Mouse (Mus musculus) CH12.LX (cell line): ENCODE results near the gene Fxyd3. TPM values are rescaled to one million over a fixed set of nuclear protein-coding genes. Genes with fewer than 3 reads are reported as not detected.

Source experiments
- DNase-seq: peaks from one replicate; pipeline ENCODE4 v3.0.0-alpha.2; 2013; ENCODE audit errors: extremely low read depth
- H3K27ac ChIP-seq: 2 replicates; pipeline ENCODE4 v1.5.1; 2012; ENCODE audit warnings: low read depth, mild to moderate bottlenecking, control low read depth, moderate library complexity; ENCODE audit not compliant: insufficient read depth
- H3K27me3 ChIP-seq: replicated peaks from 2 replicates; pipeline ENCODE3; 2012; ENCODE audit warnings: inconsistent platforms
- H3K36me3 ChIP-seq, 2 experiments: replicated peaks in 1 of 2; 2 replicates each; pipeline versions ENCODE3 to v1.6.1; 2012; ENCODE audit warnings: inconsistent platforms in 1 of 2, low read length in 1 of 2, mild to moderate bottlenecking in 1 of 2, mixed read lengths in 1 of 2, moderate library complexity in 1 of 2; ENCODE audit not compliant: control insufficient read depth in 1 of 2, insufficient read depth in 1 of 2
- H3K4me1 ChIP-seq, 2 experiments: 2 replicates each; pipeline ENCODE4 v1.6.1; 2012; ENCODE audit warnings: inconsistent platforms in 1 of 2, moderate library complexity in 1 of 2; ENCODE audit not compliant: insufficient read depth in 2 of 2, control insufficient read depth in 1 of 2
- H3K4me2 ChIP-seq: 2 replicates; pipeline ENCODE4 v1.6.1; 2012; ENCODE audit warnings: low read depth, mild to moderate bottlenecking, control low read depth; ENCODE audit not compliant: poor library complexity, insufficient read depth, severe bottlenecking
- H3K4me3 ChIP-seq, 3 experiments: fragments of 150-350 bp in 1 of 3; sonication (generic) in 1 of 3; replicated peaks in 1 of 3; 2 replicates each; pipeline versions ENCODE3 to v1.5.1; 2011 to 2012; ENCODE audit warnings: low read depth in 2 of 3, low read length in 2 of 3, mild to moderate bottlenecking in 2 of 3, moderate library complexity in 2 of 3, control low read depth in 1 of 3, improper control_type of control experiment in 1 of 3, inconsistent platforms in 1 of 3, mixed read lengths in 1 of 3; ENCODE audit not compliant: poor library complexity in 1 of 3
- H3K79me2 ChIP-seq: replicated peaks from 2 replicates; pipeline ENCODE4 v1.6.1; 2012; ENCODE audit warnings: mild to moderate bottlenecking, moderate library complexity; ENCODE audit not compliant: control insufficient read depth, poor library complexity, insufficient read depth, severe bottlenecking; ENCODE audit errors: extremely low read depth
- H3K9ac ChIP-seq: 2 replicates; pipeline ENCODE4 v1.6.1; 2012; ENCODE audit warnings: low read depth, mild to moderate bottlenecking, control low read depth, moderate library complexity; ENCODE audit not compliant: insufficient read depth
- H3K9me3 ChIP-seq: replicated peaks from 2 replicates; pipeline ENCODE3; 2012; ENCODE audit warnings: low read length, inconsistent platforms, mixed read lengths
- BHLHE40 ChIP-seq: IDR thresholded peaks from 2 replicates; pipeline ENCODE4 v1.6.1; 2011; ENCODE audit warnings: mild to moderate bottlenecking, low read depth, low read length, improper control_type of control experiment
- CTCF ChIP-seq, 2 experiments: IDR thresholded peaks in 1 of 2; conservative IDR thresholded peaks in 1 of 2; 2 replicates each; pipeline ENCODE4 v1.5.1; 2011 to 2012; ENCODE audit warnings: low read depth in 2 of 2, low read length in 2 of 2, improper control_type of control experiment in 1 of 2, inconsistent platforms in 1 of 2, mild to moderate bottlenecking in 1 of 2, moderate library complexity in 1 of 2
- ELF1 ChIP-seq: IDR thresholded peaks from 2 replicates; pipeline ENCODE4 v1.6.1; 2014; ENCODE audit warnings: low read depth, mild to moderate bottlenecking, inconsistent platforms, low read length, improper control_type of control experiment
- EP300 ChIP-seq: IDR thresholded peaks from 2 replicates; pipeline ENCODE4 v1.6.1; 2011; ENCODE audit warnings: low read length, improper control_type of control experiment
- HCFC1 ChIP-seq: IDR thresholded peaks from 2 replicates; pipeline ENCODE4 v1.6.1; 2012; ENCODE audit warnings: low read depth, mild to moderate bottlenecking, inconsistent platforms, low read length, improper control_type of control experiment
- IRF4 ChIP-seq: IDR thresholded peaks from 2 replicates; pipeline ENCODE4 v1.6.1; 2014; ENCODE audit warnings: low read depth, mild to moderate bottlenecking, inconsistent platforms, low read length, improper control_type of control experiment
- KAT2A ChIP-seq: IDR thresholded peaks from 2 replicates; pipeline ENCODE4 v1.6.1; 2012; ENCODE audit warnings: low read length, improper control_type of control experiment, inconsistent platforms; ENCODE audit not compliant: insufficient replicate concordance
- MAX ChIP-seq: IDR thresholded peaks from 2 replicates; pipeline ENCODE4 v1.6.1; 2011; ENCODE audit warnings: low read length, improper control_type of control experiment
- MYC ChIP-seq: IDR thresholded peaks from 2 replicates; pipeline ENCODE4 v1.6.1; 2011; ENCODE audit warnings: low read depth, mild to moderate bottlenecking, improper control_type of control experiment, low read length
- PAX5 ChIP-seq: IDR thresholded peaks from 2 replicates; pipeline ENCODE4 v1.6.1; 2012; ENCODE audit warnings: low read length, inconsistent platforms, mixed read lengths
- POLR2A ChIP-seq: IDR thresholded peaks from 2 replicates; pipeline ENCODE4 v1.6.1; 2011; ENCODE audit warnings: low read depth, mild to moderate bottlenecking, improper control_type of control experiment, low read length
- POLR2AphosphoS2 ChIP-seq: IDR thresholded peaks from 2 replicates; pipeline ENCODE4 v1.6.1; 2011; ENCODE audit warnings: low read depth, low read length, improper control_type of control experiment
- TBP ChIP-seq: conservative IDR thresholded peaks from 2 replicates; pipeline ENCODE4 v1.6.1; 2011; ENCODE audit warnings: low read depth, low read length, improper control_type of control experiment
- USF1 ChIP-seq: IDR thresholded peaks from 2 replicates; pipeline ENCODE4 v1.6.1; 2014; ENCODE audit warnings: low read depth, mild to moderate bottlenecking, inconsistent platforms, low read length, improper control_type of control experiment
- ZC3H11A ChIP-seq: IDR thresholded peaks from 2 replicates; pipeline ENCODE4 v1.6.1; 2012; ENCODE audit warnings: low read depth, mild to moderate bottlenecking, inconsistent platforms, low read length, improper control_type of control experiment
- ZMIZ1 ChIP-seq: IDR thresholded peaks from 2 replicates; pipeline ENCODE4 v1.6.1; 2012; ENCODE audit warnings: low read depth, mild to moderate bottlenecking, inconsistent platforms, low read length, improper control_type of control experiment
- dilution Hi-C: fragments of 300-500 bp; cut with MboI; formaldehyde crosslinking; loops from 2 replicates; pipeline ENCODE4 v1.14.3; 2020; ENCODE audit warnings: low sequenced_read_pairs; ENCODE audit not compliant: extremely low pct_unique_long_range_greater_than_20kb, extremely low pct_ligation_motif_present
- in situ Hi-C: fragments of 300-500 bp; cut with MboI; formaldehyde crosslinking; loops from 3 replicates; pipeline ENCODE4 v1.14.3; 2019; ENCODE audit warnings: low sequenced_read_pairs, low pct_ligation_motif_present, low pct_unique_long_range_greater_than_20kb, mixed read lengths
- polyA plus RNA-seq: library from polyadenylated mRNA; unstranded; fragments of >175 nt; gene quantifications from 2 replicates; pipeline ENCODE4 v1.2.1, GENCODE M21; 2012; ENCODE audit warnings: low read depth; ENCODE audit not compliant: insufficient read length
- total RNA-seq, 2 experiments: library from RNA; depleted of rRNA; stranded (reverse); fragments of 300-350 nt in 1 of 2; fragments of >200 nt in 1 of 2; gene quantifications; 2 replicates each; pipeline ENCODE4 v1.2.3; 2012 to 2014

The Fxyd3 gene
- total and polyA plus RNA-seq, 3 experiments = not detected

GRCm38 (mm10) chr7:31114646-31115045 is 38.1 kb upstream of the Fxyd3 start:
- Histone ChIP-seq H3K27me3 (no peaks in the 10 kb centered on the region), H3K4me3 (no peak overlapping the region), H3K36me3 (no peaks in the 10 kb centered on the region), H3K4me1 (peaks cover 38 to 58% of the 10 kb centered on the region in 2 experiments), H3K9me3 (no peaks in the 10 kb centered on the region), H3K79me2 (no peaks in the 10 kb centered on the region), H3K4me2 (no peak overlapping the region), H3K9ac (no peak overlapping the region), H3K27ac (no peak overlapping the region)
- DNase-seq = no peak
- dilution Hi-C loops (no loop called here), in situ Hi-C loops (no loop called here)
- TF ChIP-seq POLR2A (no peak), CTCF (conservative IDR thresholded peaks at IDR 0.05 in 1 of 2, IDR thresholded peaks at IDR 0.05 in 1 of 2; ENCODE audit: low read depth in 2 of 2, low read length in 2 of 2) (peak in 1 of 2 experiments; percentile 31; a peak in 2 of 4 replicates)

- Histone ChIP-seq H3K4me3 (no peak overlapping the region), H3K4me1 (peaks cover 38 to 61% of the 10 kb centered on the region in 2 experiments), H3K27me3 (no peaks in the 10 kb centered on the region), H3K4me2 (no peak overlapping the region), H3K9ac (no peak overlapping the region), H3K79me2 (no peaks in the 10 kb centered on the region), H3K36me3 (peaks cover 0 to under 1% of the 10 kb centered on the region in 2 experiments), H3K9me3 (no peaks in the 10 kb centered on the region), H3K27ac (no peak overlapping the region)
- DNase-seq = no peak
- TF ChIP-seq ZC3H11A (no peak), EP300 (no peak), IRF4 (peak; percentile 27; the same call in 1 of the 2 replicates), TBP (no peak), POLR2AphosphoS2 (no peak), PAX5 (no peak), MYC (no peak), BHLHE40 (peak; percentile 84), ZMIZ1 (no peak), KAT2A (no peak)
- dilution Hi-C loops (no loop called here), in situ Hi-C loops (no loop called here)
These were observed 37.3 kb upstream of the Fxyd3 start for GRCm38 (mm10) chr7:31113800-31114199.

- no peaks in the 10 kb centered on the region for H3K79me2 ChIP-seq
- H3K9ac ChIP-seq = no peak overlapping the region
- TF ChIP-seq USF1 (no peak), ELF1 (no peak), MAX (no peak), MYC (no peak), EP300 (no peak), BHLHE40 (no peak), HCFC1 (no peak)
- no peaks in the 10 kb centered on the region for H3K9me3 ChIP-seq
- peaks cover 0 to 15% of the 10 kb centered on the region in 2 experiments for H3K36me3 ChIP-seq
- dilution Hi-C loops (no loop called here), in situ Hi-C loops (no loop called here)
- no peaks in the 10 kb centered on the region for H3K27me3 ChIP-seq
- no peak overlapping the region for H3K4me3 ChIP-seq
- DNase-seq = no peak
- H3K27ac ChIP-seq = no peak overlapping the region
- H3K4me1 ChIP-seq = peaks cover 38 to 79% of the 10 kb centered on the region in 2 experiments
- H3K4me2 ChIP-seq = no peak overlapping the region
These were observed 35.5 kb upstream of the Fxyd3 start for GRCm38 (mm10) chr7:31112036-31112435.
